Mouse (Mus musculus) heart, embryonic 16.5 days (tissue): ENCODE measurements at regions not wholly inside any gene's neighbourhood (a gene's known extent, or its start where the extent isn't known, plus 50 kb on each side); places are given as distances from the start of the nearest gene placed in this dataset.

ENCODE experiments used
- ATAC-seq: fragments of 200-750 bp; cut with Nextera tagmentation; replicated peaks from 2 replicates; pipeline ENCODE4 v1.8.0; 2017; ENCODE audit warnings: moderate number of reproducible peaks; ENCODE audit not compliant: insufficient read depth, low FRiP score; ENCODE audit errors: extremely low read depth
- H3K27ac ChIP-seq: fragments of 300-500 bp; sonication (generic); 2 replicates; pipeline ENCODE4 v1.5.1; 2014; ENCODE audit warnings: mild to moderate bottlenecking, low read length, control low read depth, moderate library complexity
- H3K27me3 ChIP-seq: fragments of 300-500 bp; sonication (generic); 2 replicates; pipeline ENCODE4 v1.6.1; 2014; ENCODE audit warnings: low read length, mixed read lengths; ENCODE audit not compliant: control insufficient read depth, insufficient read depth
- H3K36me3 ChIP-seq: fragments of 300-500 bp; sonication (generic); 2 replicates; pipeline ENCODE4 v1.6.1; 2014; ENCODE audit not compliant: control insufficient read depth, insufficient read depth
- H3K4me1 ChIP-seq: fragments of 300-500 bp; sonication (generic); 2 replicates; pipeline ENCODE4 v1.6.1; 2014; ENCODE audit warnings: low read length, mixed read lengths; ENCODE audit not compliant: control insufficient read depth, insufficient read depth
- H3K4me2 ChIP-seq: fragments of 300-500 bp; sonication (generic); 2 replicates; pipeline ENCODE4 v1.6.1; 2014; ENCODE audit warnings: low read depth, mild to moderate bottlenecking, control low read depth, low read length
- H3K4me3 ChIP-seq: fragments of 300-500 bp; sonication (generic); 2 replicates; pipeline ENCODE4 v1.5.1; 2014; ENCODE audit warnings: mild to moderate bottlenecking, control low read depth, low read length
- H3K9ac ChIP-seq: fragments of 300-500 bp; sonication (generic); 2 replicates; pipeline ENCODE4 v1.6.1; 2014; ENCODE audit warnings: low read length, control low read depth
- H3K9me3 ChIP-seq: fragments of 300-500 bp; sonication (generic); replicated peaks from 2 replicates; pipeline ENCODE4 v1.6.1; 2016; ENCODE audit warnings: low read length; ENCODE audit not compliant: control insufficient read depth
- WGBS: fragments of 180-500 bp; shearing (Covaris S2); extraction: QIAGEN DNeasy Blood & Tissue Kit; methylation state at CpG from one replicate; pipeline ENCODE4 v1.1.7; 2014; 5-methylcytosine and 5-hydroxymethylcytosine counted together

DNA sequence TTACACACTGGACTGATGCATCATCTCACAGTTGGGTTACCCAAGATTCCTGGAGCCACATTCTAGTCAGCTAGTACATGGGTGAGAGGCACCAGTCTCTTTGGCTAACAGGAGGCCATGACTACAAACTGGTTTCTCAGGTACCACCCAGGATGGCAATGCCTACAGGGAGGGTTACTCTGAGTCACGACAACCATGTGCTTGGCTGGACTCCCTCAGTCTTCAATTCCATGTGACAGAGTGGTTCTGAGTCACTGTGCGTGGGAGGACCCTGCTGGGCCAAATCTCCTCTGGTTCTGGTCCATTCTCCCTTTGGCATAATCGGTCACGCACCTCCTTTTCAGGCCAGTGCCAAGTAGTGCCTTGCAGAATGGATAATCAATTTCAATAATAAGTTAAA is 482.5 kb downstream of the Tbc1d22a start:
- Histone ChIP-seq H3K4me3 (no peak overlapping the region), H3K4me1 (no peaks in the 10 kb centered on the region), H3K27ac (no peak overlapping the region), H3K4me2 (no peak overlapping the region), H3K27me3 (no peaks in the 10 kb centered on the region), H3K9ac (no peak overlapping the region), H3K9me3 (no peaks in the 10 kb centered on the region), H3K36me3 (no peaks in the 10 kb centered on the region)
- no peak for ATAC-seq
- 72% methylated on average over 4 of the region's 4 CpGs for WGBS

DNA sequence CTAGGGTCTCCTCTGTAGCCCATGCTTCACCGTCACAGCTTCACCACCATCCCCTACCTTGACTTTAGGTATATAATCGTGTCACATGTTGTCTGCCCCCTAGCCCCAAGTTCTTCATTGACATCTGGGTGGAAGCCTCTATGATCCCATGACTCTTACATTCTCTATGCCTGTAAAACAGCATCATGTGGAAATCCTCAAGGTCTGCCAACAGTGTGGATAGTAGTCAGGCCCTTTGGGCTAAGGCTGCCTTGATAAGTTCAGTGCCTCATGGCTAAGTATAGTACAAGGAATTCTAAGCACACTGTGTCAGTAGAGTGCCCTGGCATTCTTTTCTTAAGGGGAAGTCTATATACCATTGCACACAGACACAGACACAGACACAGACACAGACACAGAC is 496.2 kb downstream of the Tbc1d22a start:
- 64% methylated on average over 2 of the region's 2 CpGs for WGBS
- Histone ChIP-seq H3K4me1 (no peaks in the 10 kb centered on the region; the same call in 1 of the 2 replicates), H3K36me3 (no peaks in the 10 kb centered on the region), H3K27ac (peak overlapping the region; percentile 73), H3K9me3 (no peaks in the 10 kb centered on the region), H3K4me3 (no peak overlapping the region), H3K4me2 (no peak overlapping the region), H3K27me3 (no peaks in the 10 kb centered on the region), H3K9ac (no peak overlapping the region)
- peak; percentile 85 for ATAC-seq

DNA sequence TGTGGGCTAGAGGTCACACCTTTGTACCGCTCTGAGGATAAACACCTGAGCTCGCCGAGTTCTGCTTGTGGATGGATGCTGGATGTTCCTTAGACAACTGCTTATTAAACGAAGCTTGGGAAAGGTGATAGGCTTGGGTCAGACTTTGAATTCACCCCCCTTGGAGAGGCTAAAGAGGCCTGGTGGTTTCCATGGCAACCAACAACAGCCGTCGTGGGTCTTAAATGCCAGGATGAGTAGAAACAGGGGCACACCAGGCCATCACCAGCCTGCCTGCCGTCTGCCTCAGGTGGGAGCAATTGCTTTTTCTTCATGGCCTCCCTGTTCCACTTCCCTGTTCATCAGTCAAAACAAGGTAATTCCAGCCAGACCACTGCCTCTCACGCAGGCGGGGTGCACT is 504.1 kb downstream of the Tbc1d22a start:
- no peaks in the 10 kb centered on the region for H3K4me1 ChIP-seq
- no peak overlapping the region for H3K27ac ChIP-seq
- H3K4me3 ChIP-seq = no peak overlapping the region
- peaks cover 12% of the 10 kb centered on the region for H3K9me3 ChIP-seq
- 63% methylated on average over 9 of the region's 9 CpGs for WGBS
- no peak for ATAC-seq
- no peaks in the 10 kb centered on the region for H3K36me3 ChIP-seq
- no peak overlapping the region for H3K9ac ChIP-seq
- no peaks in the 10 kb centered on the region for H3K27me3 ChIP-seq
- H3K4me2 ChIP-seq = no peak overlapping the region

DNA sequence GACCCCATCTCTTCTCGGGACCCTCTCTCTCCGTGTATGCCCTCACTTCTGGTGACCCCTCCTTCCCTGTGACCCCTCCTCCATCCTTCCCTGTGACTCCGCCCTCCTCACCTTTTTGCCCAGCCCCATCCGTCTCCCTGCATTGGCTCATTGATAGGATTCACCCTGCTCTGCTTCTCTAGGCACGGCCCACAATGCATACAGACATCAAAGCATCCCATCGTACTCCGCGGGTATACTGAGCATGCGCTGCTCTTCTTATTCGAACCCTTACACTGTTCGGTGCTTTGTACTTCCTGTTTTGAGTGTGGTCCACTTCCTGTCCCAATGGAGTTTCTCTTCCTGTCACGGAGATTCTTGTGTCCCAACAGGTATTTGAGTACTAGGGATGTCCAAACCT is 504.8 kb downstream of the Tbc1d22a start:
- Histone ChIP-seq H3K36me3 (no peaks in the 10 kb centered on the region), H3K9me3 (peaks cover 12% of the 10 kb centered on the region), H3K27ac (no peak overlapping the region), H3K4me1 (no peaks in the 10 kb centered on the region), H3K9ac (no peak overlapping the region), H3K4me3 (no peak overlapping the region), H3K27me3 (no peaks in the 10 kb centered on the region), H3K4me2 (no peak overlapping the region)
- 81% methylated on average over 12 of the region's 12 CpGs for WGBS
- ATAC-seq = no peak

DNA sequence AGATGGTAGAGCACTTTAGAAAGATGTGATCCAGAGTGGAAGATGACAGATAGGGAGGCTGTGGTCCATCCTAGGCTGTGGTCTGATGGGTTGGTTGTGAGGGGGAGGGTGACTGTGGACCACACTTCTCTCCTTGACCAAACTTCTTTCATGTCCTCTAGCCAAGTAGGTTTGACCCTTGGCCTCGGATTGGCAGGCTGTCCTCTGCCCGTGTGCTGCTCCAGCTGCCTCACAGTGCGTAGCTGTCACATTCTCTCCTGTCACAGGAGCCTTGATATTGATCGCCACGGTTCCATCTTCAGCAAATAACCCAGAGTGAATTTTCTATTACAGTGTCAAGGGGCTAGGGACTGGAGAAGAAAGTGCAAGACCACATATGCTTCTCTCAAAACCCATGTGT is 506.9 kb downstream of the Tbc1d22a start:
- H3K4me3 ChIP-seq = no peak overlapping the region
- H3K27me3 ChIP-seq = no peaks in the 10 kb centered on the region
- WGBS = 57% methylated on average over 5 of the region's 5 CpGs
- H3K4me1 ChIP-seq = no peaks in the 10 kb centered on the region
- ATAC-seq = no peak
- no peak overlapping the region for H3K9ac ChIP-seq
- H3K9me3 ChIP-seq = peaks cover 12% of the 10 kb centered on the region
- H3K36me3 ChIP-seq = no peaks in the 10 kb centered on the region
- no peak overlapping the region for H3K27ac ChIP-seq
- H3K4me2 ChIP-seq = no peak overlapping the region

DNA sequence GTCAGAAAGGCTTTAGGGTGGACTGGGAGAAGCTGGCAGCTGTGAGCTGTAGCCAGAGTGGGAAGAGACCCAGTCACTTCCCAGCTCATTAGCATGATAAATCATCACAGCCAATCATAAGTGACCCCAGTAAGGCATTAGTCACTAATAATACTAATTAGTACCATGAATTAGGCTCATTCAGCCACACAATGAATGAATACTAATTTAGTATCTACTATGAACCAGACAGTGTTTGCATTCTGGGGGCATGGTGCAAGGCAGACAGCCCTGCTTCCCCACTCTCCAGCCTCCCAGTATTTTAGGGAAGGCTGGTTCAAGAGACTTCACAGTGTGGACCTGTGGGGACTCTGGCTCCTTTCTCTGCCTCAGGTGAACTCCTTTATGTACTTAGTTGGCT is 523.7 kb downstream of the Tbc1d22a start:
- no peaks in the 10 kb centered on the region for H3K9me3 ChIP-seq
- H3K27ac ChIP-seq = no peak overlapping the region
- H3K27me3 ChIP-seq = no peaks in the 10 kb centered on the region; the same call in 1 of the 2 replicates
- H3K9ac ChIP-seq = no peak overlapping the region
- no peak for ATAC-seq
- H3K36me3 ChIP-seq = no peaks in the 10 kb centered on the region
- H3K4me3 ChIP-seq = no peak overlapping the region
- no peak overlapping the region for H3K4me2 ChIP-seq
- H3K4me1 ChIP-seq = 0 out of 2 replicates have a peak, but pooled peaks cover 2% of the 10 kb centered on the region

DNA sequence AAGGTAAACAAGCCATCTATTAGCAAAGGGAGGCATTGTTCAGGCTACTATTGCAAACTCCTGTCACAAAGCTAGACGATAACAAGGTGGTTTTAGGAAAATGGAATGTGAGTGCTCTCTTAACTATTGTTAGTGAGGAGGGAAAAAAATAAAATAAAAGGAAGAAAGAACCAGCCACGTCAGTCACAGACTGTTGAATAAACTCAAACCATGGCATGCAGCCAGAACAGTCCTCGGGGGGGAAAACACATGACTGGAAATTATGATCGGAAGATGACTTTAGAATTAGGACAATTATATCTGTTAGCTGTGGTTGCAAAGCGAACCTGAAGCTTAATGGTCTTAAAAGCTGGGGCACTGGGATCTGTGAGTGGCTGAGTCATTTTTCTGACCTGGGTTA is 524.1 kb downstream of the Tbc1d22a start:
- Histone ChIP-seq H3K27me3 (no peaks in the 10 kb centered on the region; the same call in 1 of the 2 replicates), H3K4me2 (no peak overlapping the region), H3K4me1 (0 out of 2 replicates have a peak, but pooled peaks cover 2% of the 10 kb centered on the region), H3K36me3 (no peaks in the 10 kb centered on the region), H3K9me3 (no peaks in the 10 kb centered on the region), H3K27ac (no peak overlapping the region), H3K4me3 (no peak overlapping the region), H3K9ac (no peak overlapping the region)
- 48% methylated on average over 5 of the region's 5 CpGs for WGBS
- no peak for ATAC-seq

DNA sequence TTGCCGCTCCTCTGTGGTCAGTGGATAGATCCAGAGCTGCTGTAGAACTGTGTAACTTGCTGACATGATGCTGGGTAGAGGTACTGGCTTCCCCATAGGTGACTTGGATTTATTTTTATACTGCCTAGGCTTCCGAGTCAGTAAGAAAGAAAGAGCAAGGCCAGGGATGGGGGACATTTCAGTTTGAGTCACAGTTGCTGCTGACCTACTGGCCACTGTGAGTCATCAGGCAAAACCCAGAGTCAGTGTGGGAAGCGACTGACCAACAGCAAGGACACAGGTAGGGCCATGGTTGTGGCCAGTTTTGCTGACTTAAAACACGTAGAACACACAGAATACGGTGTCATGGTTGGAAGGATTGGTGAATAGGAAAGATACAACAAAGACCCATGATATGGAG is 524.5 kb downstream of the Tbc1d22a start:
- ATAC-seq = no peak
- no peaks in the 10 kb centered on the region for H3K9me3 ChIP-seq
- no peaks in the 10 kb centered on the region; the same call in 1 of the 2 replicates for H3K27me3 ChIP-seq
- no peak overlapping the region for H3K4me3 ChIP-seq
- H3K4me2 ChIP-seq = no peak overlapping the region
- H3K36me3 ChIP-seq = no peaks in the 10 kb centered on the region
- WGBS = 80% methylated on average over 5 of the region's 5 CpGs
- H3K9ac ChIP-seq = no peak overlapping the region
- no peak overlapping the region for H3K27ac ChIP-seq
- 0 out of 2 replicates have a peak, but pooled peaks cover 2% of the 10 kb centered on the region for H3K4me1 ChIP-seq

DNA sequence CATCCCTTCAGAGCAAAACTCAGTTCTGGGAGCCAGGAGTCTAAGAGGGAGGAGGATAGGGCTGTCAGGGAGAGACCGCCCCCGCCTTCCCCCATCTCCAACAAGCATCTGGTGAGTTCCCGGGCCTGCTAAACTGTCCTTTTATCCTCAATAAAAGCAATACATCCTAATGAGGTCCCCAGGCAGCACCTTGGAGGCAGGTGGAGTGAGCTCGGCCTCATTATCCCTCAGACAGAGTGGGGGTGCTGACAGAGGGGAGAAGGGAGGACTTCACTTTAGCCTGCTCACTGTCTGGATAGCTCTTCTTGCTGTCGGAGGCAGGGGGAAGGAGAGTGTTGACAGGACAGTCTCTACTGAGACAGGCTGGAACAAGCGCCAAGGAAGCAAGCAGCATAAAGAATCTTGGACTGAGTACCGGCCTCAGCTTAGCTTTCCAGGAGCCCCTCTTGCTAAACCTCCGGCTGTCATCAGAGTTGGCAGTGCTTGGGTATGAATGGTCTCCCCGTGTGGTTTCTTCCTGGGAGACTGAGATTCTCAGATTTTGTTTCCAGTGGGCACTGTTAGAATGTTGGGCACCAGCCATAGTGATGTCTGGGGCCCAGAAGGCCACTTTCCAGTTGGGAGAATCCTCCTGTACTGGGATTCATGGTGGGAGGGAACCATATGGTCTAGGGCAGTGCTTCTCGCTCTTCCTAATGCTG is 537.3 kb downstream of the Tbc1d22a start:
- Histone ChIP-seq H3K9me3 (no peaks in the 10 kb centered on the region), H3K4me2 (no peak overlapping the region), H3K4me3 (no peak overlapping the region), H3K4me1 (no peaks in the 10 kb centered on the region), H3K36me3 (no peaks in the 10 kb centered on the region), H3K27ac (no peak overlapping the region), H3K9ac (no peak overlapping the region), H3K27me3 (no peaks in the 10 kb centered on the region; the same call in 1 of the 2 replicates)
- 41% methylated on average over 10 of the region's 10 CpGs for WGBS
- 0 out of 2 replicates have a peak, but pooled peaks have one; percentile 23 for ATAC-seq
